Mouse (Mus musculus) adipocyte (in vitro differentiated cells): Measurements from ENCODE around the gene Sclt1.

Experiments used
- DNase-seq: peaks from one replicate; pipeline ENCODE4 v3.0.0-alpha.2; 2016; ENCODE audit warnings: low spot score

Gene Sclt1

DNA sequence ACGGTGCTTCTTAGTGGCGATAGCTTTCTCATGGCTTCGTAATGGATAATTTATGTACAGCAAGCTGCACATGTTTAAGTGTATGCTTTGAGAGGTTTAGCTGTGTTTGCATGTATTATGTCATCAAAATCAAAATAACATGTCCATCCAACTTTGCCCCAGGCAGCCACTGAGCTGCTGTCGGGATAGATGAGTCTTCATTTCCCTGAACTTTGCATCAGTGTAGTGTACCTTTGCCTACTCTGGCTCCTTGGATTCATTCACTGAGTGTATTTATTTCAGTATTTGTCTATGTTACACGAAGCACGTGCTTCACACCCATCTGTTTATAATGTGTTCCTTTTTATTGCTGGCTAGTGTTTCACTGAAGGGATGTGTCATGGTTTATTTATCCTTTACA lies 156.0 kb downstream of the Sclt1 start:
- DNase-seq: peak; percentile 35

DNA sequence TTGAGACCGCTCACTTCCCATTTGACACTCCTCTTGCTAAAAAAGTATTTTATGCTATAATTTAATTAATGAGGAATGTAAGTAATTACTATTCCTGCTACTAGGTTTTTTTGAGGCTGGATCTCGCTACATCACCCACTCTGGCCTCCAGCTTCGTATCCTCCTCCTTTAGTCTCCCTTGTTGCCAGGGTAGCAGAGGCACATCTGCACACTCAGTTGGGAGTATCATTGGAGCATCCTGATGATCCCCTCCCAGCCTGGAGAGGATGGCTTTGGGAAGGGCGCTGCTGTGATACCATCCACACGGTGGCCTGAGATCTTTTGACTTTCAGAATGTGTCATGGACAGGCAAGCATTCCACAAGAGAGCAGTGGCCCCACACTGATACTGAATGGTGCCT lies 156.8 kb downstream of the Sclt1 start:
- DNase-seq: no peak

DNA sequence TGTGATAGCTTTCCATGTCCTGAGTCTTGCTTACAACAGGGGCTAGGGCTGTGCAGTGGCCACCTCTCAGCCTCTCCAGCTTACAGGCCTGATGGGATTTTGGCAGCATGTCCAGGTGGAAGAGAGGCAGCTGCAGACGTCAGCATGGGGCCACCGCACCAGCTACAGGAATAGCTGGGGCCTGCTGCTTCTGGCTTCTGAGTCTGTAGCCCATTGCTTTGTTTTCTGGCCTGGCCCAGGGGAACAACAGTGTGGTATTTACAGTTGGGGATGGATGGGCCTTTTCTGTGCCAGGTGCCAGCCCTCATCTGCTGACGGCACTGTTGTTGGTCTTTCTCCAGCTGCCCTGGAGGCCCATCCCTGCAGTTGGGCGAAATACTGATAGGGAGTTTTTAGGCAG lies 158.7 kb downstream of the Sclt1 start:
- DNase-seq: peak; percentile 75

DNA sequence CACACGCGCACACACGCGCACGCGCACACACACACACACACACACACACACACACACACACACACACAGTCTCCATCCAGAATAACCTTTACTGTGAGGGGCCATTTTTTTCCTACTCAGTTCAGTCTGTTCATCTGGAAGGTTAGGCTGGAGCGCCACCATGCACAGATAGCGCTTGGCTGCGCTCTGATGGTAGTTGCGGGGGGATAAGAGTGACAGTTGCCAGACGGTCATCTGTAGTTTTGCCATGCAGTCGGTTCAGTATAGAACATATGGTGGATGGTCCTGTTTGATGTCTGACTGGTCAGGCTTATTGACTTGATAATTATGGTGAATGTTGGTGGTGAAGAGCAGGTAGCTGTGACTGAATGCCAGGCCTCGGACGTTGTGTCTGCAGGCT lies 159.2 kb downstream of the Sclt1 start:
- DNase-seq: no peak

DNA sequence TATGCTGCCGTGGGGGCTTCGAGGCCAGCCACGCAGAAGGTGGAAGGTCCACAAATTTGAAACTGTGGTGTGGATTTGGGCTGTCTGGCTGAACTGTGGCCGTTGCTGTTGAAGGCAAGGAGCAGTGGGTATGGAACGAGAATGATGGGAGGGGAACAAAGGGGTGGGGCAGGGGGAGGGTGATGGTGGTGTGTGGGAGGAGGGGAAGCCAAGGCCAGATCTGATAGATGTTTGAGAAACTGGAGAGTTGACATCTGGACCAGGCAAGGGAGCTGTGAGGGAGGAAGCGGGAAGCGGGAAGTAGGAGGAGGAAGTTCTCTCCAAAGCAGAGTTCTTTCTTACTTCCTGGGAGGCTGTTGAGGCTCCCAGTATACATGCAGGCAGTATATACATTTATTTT lies 160.1 kb downstream of the Sclt1 start:
- DNase-seq: no peak

DNA sequence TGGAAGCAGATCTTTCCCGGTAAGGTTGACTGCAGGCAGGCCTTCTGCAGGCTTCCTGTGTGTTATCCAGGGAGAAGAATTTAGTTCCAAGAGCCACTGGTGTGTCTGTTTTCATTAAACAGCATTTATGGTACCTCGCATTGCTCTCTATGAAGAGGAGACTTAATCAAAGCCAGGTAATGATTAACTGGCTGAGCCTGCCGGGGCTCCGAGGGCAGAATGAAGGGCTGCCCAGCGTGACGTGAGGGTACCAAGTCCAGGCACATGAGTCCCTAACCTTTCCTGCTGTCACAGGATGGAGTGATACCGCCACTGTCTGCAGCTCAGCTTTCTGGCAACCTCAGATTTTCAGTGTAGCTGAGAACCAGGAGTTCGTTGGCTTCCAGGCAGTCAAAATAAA lies 160.9 kb downstream of the Sclt1 start:
- DNase-seq: no peak

DNA sequence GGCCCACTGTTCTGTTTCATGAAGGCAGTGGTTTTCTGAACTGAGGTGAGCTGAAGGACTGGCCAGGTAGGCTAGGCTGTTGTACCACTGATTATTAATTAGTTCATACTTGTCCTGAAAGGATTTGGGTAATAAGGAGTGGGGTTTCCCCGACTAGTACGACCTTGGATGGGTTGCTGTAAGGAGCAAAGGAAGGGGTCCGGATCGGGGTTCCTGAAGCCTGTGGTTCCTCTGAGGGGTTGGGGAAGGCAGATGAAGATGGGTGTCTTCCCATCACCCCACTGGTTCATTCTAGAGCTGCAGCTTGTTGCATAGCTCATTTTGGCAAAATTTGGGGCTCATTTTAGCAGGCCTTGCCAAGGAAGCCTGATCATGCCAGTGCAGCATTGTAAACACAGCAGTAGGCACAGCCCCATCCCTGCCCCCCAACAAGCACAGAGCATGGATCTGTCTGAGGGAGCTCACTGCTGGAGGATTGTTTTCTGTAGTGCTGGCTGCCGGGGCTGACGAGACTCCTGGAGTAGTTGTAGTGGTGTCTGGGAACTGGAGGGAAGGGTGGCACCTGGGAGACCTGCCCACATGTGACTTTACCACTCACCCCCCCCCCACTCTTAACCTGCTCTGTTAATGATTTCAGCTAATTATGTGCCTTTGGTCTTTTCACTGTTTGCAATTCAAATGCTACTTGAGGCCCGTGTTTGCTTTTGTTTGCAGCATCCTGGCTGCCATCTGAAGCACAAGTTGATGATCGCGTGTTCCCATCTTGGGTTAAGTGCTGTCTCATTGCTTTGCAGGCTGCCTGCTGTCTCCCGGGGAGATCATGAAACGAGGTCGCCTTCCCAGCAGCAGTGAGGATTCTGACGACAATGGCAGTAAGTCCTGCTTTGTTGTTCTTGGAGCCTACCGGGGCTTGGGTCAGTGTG lies 161.7 kb downstream of the Sclt1 start:
- DNase-seq: peak; percentile 53

DNA sequence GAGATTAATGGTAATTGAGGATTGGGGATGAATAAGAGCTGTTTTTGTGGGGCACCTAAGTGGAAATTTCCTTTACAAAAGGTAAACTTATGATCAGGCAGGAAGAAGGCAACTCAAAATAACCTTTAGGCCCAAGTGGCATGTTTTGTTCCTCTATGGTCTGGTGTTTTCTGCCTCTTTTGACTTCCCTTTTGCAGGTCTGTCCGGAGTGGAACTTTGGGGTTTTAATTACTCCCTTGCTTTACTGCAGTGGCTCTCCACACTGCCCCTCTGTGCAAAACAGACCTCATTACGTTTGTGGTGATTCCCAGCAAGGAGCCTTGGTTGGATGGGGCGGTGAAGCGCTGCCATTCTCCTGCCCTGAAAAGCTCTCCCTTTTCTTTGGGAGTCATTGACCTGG lies 162.4 kb downstream of the Sclt1 start:
- DNase-seq: no peak

DNA sequence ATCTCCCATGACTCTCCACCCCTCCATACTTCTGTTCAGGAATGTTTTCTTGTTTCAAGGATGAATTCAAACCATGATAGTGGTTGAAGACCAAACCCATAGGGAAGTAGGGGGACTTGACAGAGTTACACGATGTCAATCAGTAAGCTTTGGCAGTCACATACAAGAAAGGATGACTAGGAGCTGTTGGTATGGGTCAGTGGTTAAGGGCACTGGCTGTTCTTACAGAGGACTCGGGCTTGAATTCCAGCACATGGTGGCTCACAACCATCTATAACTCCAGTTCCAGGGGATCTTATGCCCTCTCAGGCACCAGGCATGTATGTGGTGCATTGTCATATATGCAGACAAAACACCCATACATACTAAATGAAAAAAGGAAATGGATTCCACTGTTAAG lies 165.1 kb downstream of the Sclt1 start:
- no peak for DNase-seq
